Mouse (Mus musculus) CH12.LX (cell line): ENCODE data around the gene Tiam1. TPM values are rescaled to one million over a fixed set of nuclear protein-coding genes. Genes with fewer than 3 reads are reported as not detected.

Experiments
- DNase-seq: peaks from one replicate; pipeline ENCODE4 v3.0.0-alpha.2; 2013; ENCODE audit errors: extremely low read depth
- H3K27ac ChIP-seq: 2 replicates; pipeline ENCODE4 v1.5.1; 2012; ENCODE audit warnings: low read depth, mild to moderate bottlenecking, control low read depth, moderate library complexity; ENCODE audit not compliant: insufficient read depth
- H3K27me3 ChIP-seq: replicated peaks from 2 replicates; pipeline ENCODE3; 2012; ENCODE audit warnings: inconsistent platforms
- H3K36me3 ChIP-seq, 2 experiments: replicated peaks in 1 of 2; 2 replicates each; pipeline versions ENCODE3 to v1.6.1; 2012; ENCODE audit warnings: inconsistent platforms in 1 of 2, low read length in 1 of 2, mild to moderate bottlenecking in 1 of 2, mixed read lengths in 1 of 2, moderate library complexity in 1 of 2; ENCODE audit not compliant: control insufficient read depth in 1 of 2, insufficient read depth in 1 of 2
- H3K4me1 ChIP-seq, 2 experiments: 2 replicates each; pipeline ENCODE4 v1.6.1; 2012; ENCODE audit warnings: inconsistent platforms in 1 of 2, moderate library complexity in 1 of 2; ENCODE audit not compliant: insufficient read depth in 2 of 2, control insufficient read depth in 1 of 2
- H3K4me2 ChIP-seq: 2 replicates; pipeline ENCODE4 v1.6.1; 2012; ENCODE audit warnings: low read depth, mild to moderate bottlenecking, control low read depth; ENCODE audit not compliant: poor library complexity, insufficient read depth, severe bottlenecking
- H3K4me3 ChIP-seq, 3 experiments: fragments of 150-350 bp in 1 of 3; sonication (generic) in 1 of 3; replicated peaks in 1 of 3; 2 replicates each; pipeline versions ENCODE3 to v1.5.1; 2011 to 2012; ENCODE audit warnings: low read depth in 2 of 3, low read length in 2 of 3, mild to moderate bottlenecking in 2 of 3, moderate library complexity in 2 of 3, control low read depth in 1 of 3, improper control_type of control experiment in 1 of 3, inconsistent platforms in 1 of 3, mixed read lengths in 1 of 3; ENCODE audit not compliant: poor library complexity in 1 of 3
- H3K79me2 ChIP-seq: replicated peaks from 2 replicates; pipeline ENCODE4 v1.6.1; 2012; ENCODE audit warnings: mild to moderate bottlenecking, moderate library complexity; ENCODE audit not compliant: control insufficient read depth, poor library complexity, insufficient read depth, severe bottlenecking; ENCODE audit errors: extremely low read depth
- H3K9ac ChIP-seq: 2 replicates; pipeline ENCODE4 v1.6.1; 2012; ENCODE audit warnings: low read depth, mild to moderate bottlenecking, control low read depth, moderate library complexity; ENCODE audit not compliant: insufficient read depth
- H3K9me3 ChIP-seq: replicated peaks from 2 replicates; pipeline ENCODE3; 2012; ENCODE audit warnings: low read length, inconsistent platforms, mixed read lengths
- BHLHE40 ChIP-seq: IDR thresholded peaks from 2 replicates; pipeline ENCODE4 v1.6.1; 2011; ENCODE audit warnings: mild to moderate bottlenecking, low read depth, low read length, improper control_type of control experiment
- E2F4 ChIP-seq: IDR thresholded peaks from 2 replicates; pipeline ENCODE4 v1.6.1; 2011; ENCODE audit warnings: low read depth, low read length, improper control_type of control experiment; ENCODE audit not compliant: insufficient replicate concordance
- ELF1 ChIP-seq: IDR thresholded peaks from 2 replicates; pipeline ENCODE4 v1.6.1; 2014; ENCODE audit warnings: low read depth, mild to moderate bottlenecking, inconsistent platforms, low read length, improper control_type of control experiment
- EP300 ChIP-seq: IDR thresholded peaks from 2 replicates; pipeline ENCODE4 v1.6.1; 2011; ENCODE audit warnings: low read length, improper control_type of control experiment
- ETS1 ChIP-seq: conservative IDR thresholded peaks from 2 replicates; pipeline ENCODE4 v1.6.1; 2012; ENCODE audit warnings: low read depth, mild to moderate bottlenecking, inconsistent platforms, low read length, improper control_type of control experiment, moderate library complexity
- GABPA ChIP-seq: IDR thresholded peaks from 2 replicates; pipeline ENCODE4 v1.6.1; 2012; ENCODE audit warnings: low read depth, low read length, improper control_type of control experiment, inconsistent platforms; ENCODE audit not compliant: insufficient replicate concordance
- JUN ChIP-seq: IDR thresholded peaks from 2 replicates; pipeline ENCODE4 v1.6.1; 2011; ENCODE audit warnings: low read depth, mild to moderate bottlenecking, low read length, improper control_type of control experiment, moderate library complexity; ENCODE audit not compliant: insufficient read depth
- JUND ChIP-seq: conservative IDR thresholded peaks from 2 replicates; pipeline ENCODE4 v1.6.1; 2011; ENCODE audit warnings: low read depth, low read length, improper control_type of control experiment
- KAT2A ChIP-seq: IDR thresholded peaks from 2 replicates; pipeline ENCODE4 v1.6.1; 2012; ENCODE audit warnings: low read length, improper control_type of control experiment, inconsistent platforms; ENCODE audit not compliant: insufficient replicate concordance
- MAFK ChIP-seq: IDR thresholded peaks from 2 replicates; pipeline ENCODE4 v1.6.1; 2011; ENCODE audit warnings: low read length, improper control_type of control experiment; ENCODE audit not compliant: insufficient replicate concordance
- MAX ChIP-seq: IDR thresholded peaks from 2 replicates; pipeline ENCODE4 v1.6.1; 2011; ENCODE audit warnings: low read length, improper control_type of control experiment
- MXI1 ChIP-seq: IDR thresholded peaks from 2 replicates; pipeline ENCODE4 v1.6.1; 2011; ENCODE audit warnings: mild to moderate bottlenecking, low read depth, low read length, improper control_type of control experiment
- NRF1 ChIP-seq: IDR thresholded peaks from 2 replicates; pipeline ENCODE4 v1.6.1; 2014; ENCODE audit warnings: low read depth, mild to moderate bottlenecking, inconsistent platforms, low read length, improper control_type of control experiment, moderate library complexity
- POLR2A ChIP-seq: IDR thresholded peaks from 2 replicates; pipeline ENCODE4 v1.6.1; 2011; ENCODE audit warnings: low read depth, mild to moderate bottlenecking, improper control_type of control experiment, low read length
- POLR2AphosphoS2 ChIP-seq: IDR thresholded peaks from 2 replicates; pipeline ENCODE4 v1.6.1; 2011; ENCODE audit warnings: low read depth, low read length, improper control_type of control experiment
- RAD21 ChIP-seq: IDR thresholded peaks from 2 replicates; pipeline ENCODE4 v1.6.1; 2011; ENCODE audit warnings: low read depth, mild to moderate bottlenecking, low read length, improper control_type of control experiment, moderate library complexity
- TCF12 ChIP-seq: IDR thresholded peaks from 2 replicates; pipeline ENCODE4 v1.6.1; 2014; ENCODE audit warnings: low read depth, mild to moderate bottlenecking, inconsistent platforms, low read length, improper control_type of control experiment
- ZC3H11A ChIP-seq: IDR thresholded peaks from 2 replicates; pipeline ENCODE4 v1.6.1; 2012; ENCODE audit warnings: low read depth, mild to moderate bottlenecking, inconsistent platforms, low read length, improper control_type of control experiment
- ZKSCAN1 ChIP-seq: IDR thresholded peaks from 2 replicates; pipeline ENCODE4 v1.6.1; 2012; ENCODE audit warnings: low read depth, inconsistent platforms, low read length, improper control_type of control experiment, borderline replicate concordance
- ZMIZ1 ChIP-seq: IDR thresholded peaks from 2 replicates; pipeline ENCODE4 v1.6.1; 2012; ENCODE audit warnings: low read depth, mild to moderate bottlenecking, inconsistent platforms, low read length, improper control_type of control experiment
- dilution Hi-C: fragments of 300-500 bp; cut with MboI; formaldehyde crosslinking; loops from 2 replicates; pipeline ENCODE4 v1.14.3; 2020; ENCODE audit warnings: low sequenced_read_pairs; ENCODE audit not compliant: extremely low pct_unique_long_range_greater_than_20kb, extremely low pct_ligation_motif_present
- in situ Hi-C: fragments of 300-500 bp; cut with MboI; formaldehyde crosslinking; loops from 3 replicates; pipeline ENCODE4 v1.14.3; 2019; ENCODE audit warnings: low sequenced_read_pairs, low pct_ligation_motif_present, low pct_unique_long_range_greater_than_20kb, mixed read lengths
- polyA plus RNA-seq: library from polyadenylated mRNA; unstranded; fragments of >175 nt; gene quantifications from 2 replicates; pipeline ENCODE4 v1.2.1, GENCODE M21; 2012; ENCODE audit warnings: low read depth; ENCODE audit not compliant: insufficient read length
- total RNA-seq, 2 experiments: library from RNA; depleted of rRNA; stranded (reverse); fragments of 300-350 nt in 1 of 2; fragments of >200 nt in 1 of 2; gene quantifications; 2 replicates each; pipeline ENCODE4 v1.2.3; 2012 to 2014

Gene Tiam1
- total and polyA plus RNA-seq, 3 experiments, result 0.03 to 0.40 (median 0.04) TPM

DNA sequence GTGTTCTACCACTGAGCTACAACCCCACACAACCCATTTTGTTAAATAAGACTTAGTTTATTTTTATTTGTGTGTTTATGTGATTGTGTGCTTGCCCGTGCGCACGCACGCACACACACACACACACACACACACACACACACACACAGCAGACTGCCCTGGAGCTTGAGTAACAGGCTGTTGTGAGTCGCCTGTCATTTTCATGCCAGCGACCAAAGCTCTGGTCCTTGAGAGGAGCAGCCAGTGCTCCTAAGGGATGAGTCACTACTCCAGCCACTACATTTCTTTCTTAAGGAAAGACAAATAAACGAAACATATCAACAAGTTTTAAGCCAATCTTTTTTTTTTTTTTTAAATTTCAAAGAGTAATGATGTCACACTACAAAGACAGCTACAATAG, 236.7 kb downstream of the Tiam1 start:
- no peaks in the 10 kb centered on the region for H3K4me1 ChIP-seq
- no peak overlapping the region for H3K4me3 ChIP-seq
- in situ Hi-C loops, result no loop called here
- no peaks in the 10 kb centered on the region for H3K79me2 ChIP-seq
- no peak overlapping the region for H3K27ac ChIP-seq
- no peaks in the 10 kb centered on the region for H3K27me3 ChIP-seq
- peaks cover 46% of the 10 kb centered on the region for H3K9me3 ChIP-seq
- H3K36me3 ChIP-seq, result no peaks in the 10 kb centered on the region
- no peak for DNase-seq
- H3K9ac ChIP-seq, result no peak overlapping the region
- no peak overlapping the region for H3K4me2 ChIP-seq
- TF ChIP-seq NRF1, result no peak
- TF ChIP-seq ZC3H11A, result no peak
- no peak for TF ChIP-seq BHLHE40
- no peak for TF ChIP-seq ETS1
- TF ChIP-seq GABPA, result no peak
- TF ChIP-seq MAX, result no peak
- no peak for TF ChIP-seq RAD21
- no peak for TF ChIP-seq TCF12
- no peak for TF ChIP-seq POLR2AphosphoS2
- no peak for TF ChIP-seq EP300
- no peak for TF ChIP-seq ZKSCAN1
- no peak for TF ChIP-seq E2F4
- no peak for TF ChIP-seq ZMIZ1
- TF ChIP-seq, all 38 proteins: peak for 0
- dilution Hi-C loops, result no loop called here

DNA sequence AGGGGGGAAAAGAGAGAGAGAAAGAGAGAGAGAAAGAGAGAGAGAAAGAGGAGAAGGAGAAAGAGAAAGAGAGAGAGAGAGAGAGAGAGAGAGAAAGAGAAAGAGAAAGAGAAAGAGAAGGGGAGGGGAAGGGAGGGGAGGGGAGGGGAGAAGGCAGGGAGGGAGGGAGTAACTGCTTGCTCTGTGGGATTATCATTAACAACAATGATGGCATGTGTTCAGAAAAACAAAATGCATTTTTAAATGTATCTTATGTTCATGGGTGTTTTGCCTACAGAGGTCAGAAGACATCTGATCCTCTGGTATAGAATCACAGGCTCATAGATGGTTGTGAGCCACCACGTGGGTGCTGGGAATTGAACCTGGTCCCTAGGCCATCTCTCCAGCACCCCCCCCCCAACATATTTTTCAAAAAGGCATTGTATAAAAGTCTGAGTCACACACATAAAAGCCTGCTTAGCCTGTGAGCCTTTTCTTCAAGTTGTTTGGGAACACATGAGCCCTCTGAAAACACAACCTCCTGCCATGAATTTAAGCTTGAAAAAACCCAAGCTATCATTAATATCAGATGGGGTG, 237.8 kb downstream of the Tiam1 start:
- no peaks in the 10 kb centered on the region for H3K4me1 ChIP-seq
- dilution Hi-C loops, result no loop called here
- in situ Hi-C loops, result no loop called here
- H3K27ac ChIP-seq, result no peak overlapping the region
- no peak overlapping the region for H3K4me3 ChIP-seq
- peak; percentile 10 for DNase-seq
- H3K9ac ChIP-seq, result no peak overlapping the region
- H3K27me3 ChIP-seq, result no peaks in the 10 kb centered on the region
- no peak overlapping the region for H3K4me2 ChIP-seq
- H3K36me3 ChIP-seq, result no peaks in the 10 kb centered on the region
- H3K79me2 ChIP-seq, result no peaks in the 10 kb centered on the region
- TF ChIP-seq JUN, result no peak
- TF ChIP-seq EP300, result no peak
- no peak for TF ChIP-seq ZMIZ1
- no peak for TF ChIP-seq TCF12
- TF ChIP-seq JUND, result no peak
- no peak for TF ChIP-seq MXI1
- no peak for TF ChIP-seq MAFK
- no peak for TF ChIP-seq E2F4
- no peak for TF ChIP-seq KAT2A
- TF ChIP-seq NRF1, result no peak
- TF ChIP-seq ELF1, result no peak
- no peak for TF ChIP-seq POLR2A
- TF ChIP-seq, all 38 proteins: peak for 0
- peaks cover 43% of the 10 kb centered on the region for H3K9me3 ChIP-seq
